Mouse (Mus musculus) heart, postnatal 14 days (tissue): ENCODE results near the gene Gusb. TPM values are rescaled to one million over a fixed set of nuclear protein-coding genes. Genes with fewer than 3 reads are reported as not detected.
"Not testable (repeated sequence)": the region's sequence is repeated elsewhere in the genome, so short reads cannot be mapped to it uniquely, and the experiment has no call there.

Experiments
- DNase-seq, 2 experiments: peaks; one replicate each; pipeline ENCODE4 v3.0.0; 2021 to 2022
- intact Hi-C: fragments of 180-260 bp; cut with DNase I; formaldehyde crosslinking; loops from one replicate; pipeline ENCODE4 v1.15.1; 2025
- long read RNA-seq, 2 experiments: library from polyadenylated mRNA; stranded (forward); transcript quantifications; one replicate each; pipeline ENCODE4 v2.0.0; 2021
- total RNA-seq, 2 experiments: library from RNA; stranded (reverse); gene quantifications; 2 replicates each; pipeline ENCODE4 v1.2.3; 2021

Gusb gene
- total RNA-seq: 10 to 100 TPM; 18.5 to 19.0 TPM
- long read RNA-seq, experiment 1, transcript Gusb-201 (12 exons, 2,687 nt): major isoform, 34 of 42 reads
- long read RNA-seq, experiment 1, partial matches to known transcripts: 2 of 42 reads
- long read RNA-seq, experiment 1, other reads (novel, unspliced or antisense): 5 of 42 reads
- long read RNA-seq, experiment 2, transcript Gusb-201 (12 exons, 2,687 nt): major isoform, 44 of 51 reads
- long read RNA-seq, experiment 2, partial matches to known transcripts: 2 of 51 reads
- long read RNA-seq, experiment 2, other reads (novel, unspliced or antisense): 1 of 51 reads

GRCm38 (mm10) chr5:130002301-130003146, at the start of gene Gusb:
Gene Gusb, minus strand, starts transcription at chr5:130003049.
- peak; percentile 83 to 86 for DNase-seq
- intact Hi-C loops: no loop called here

GRCm38 (mm10) chr5:130052510-130052909, 49.7 kb upstream of the Gusb start:
- intact Hi-C loops: no loop called here

GRCm38 (mm10) chr5:130051073-130051860, 48.4 kb upstream of the Gusb start:
- intact Hi-C loops: no loop called here

More at GRCm38 (mm10) chr5:130052510-130052909, 49.7 kb upstream of the Gusb start:
- peak; percentile 31 to 37 for DNase-seq

GRCm38 (mm10) chr5:130050416-130050815, 47.6 kb upstream of the Gusb start:
- no peak for DNase-seq
- intact Hi-C loops: no loop called here

More at GRCm38 (mm10) chr5:130051073-130051860, 48.4 kb upstream of the Gusb start:
- DNase-seq: no peak

GRCm38 (mm10) chr5:130048786-130049520, 46.1 kb upstream of the Gusb start:
- intact Hi-C loops: no loop called here
- DNase-seq: peak; percentile 56 to 60

GRCm38 (mm10) chr5:130047013-130047412, 44.2 kb upstream of the Gusb start:
- intact Hi-C loops: no loop called here
- no peak for DNase-seq

- intact Hi-C loops: loop anchor here (1.0 kb wide), 1 partner anchor 33 kb away; no protein-coding TSS in a partner anchor
- DNase-seq: peak in 1 of 2 experiments; percentile 32
These were observed 43.7 kb upstream of the Gusb start for GRCm38 (mm10) chr5:130046589-130046988.

GRCm38 (mm10) chr5:130046100-130046499, 43.3 kb upstream of the Gusb start:
- intact Hi-C loops: loop anchor here (1.0 kb wide), 1 partner anchor 33 kb away; no protein-coding TSS in a partner anchor

GRCm38 (mm10) chr5:130044201-130044695, 41.4 kb upstream of the Gusb start:
- intact Hi-C loops: loop anchor here (1.0 kb wide), 1 partner anchor 95 kb away; no protein-coding TSS in a partner anchor
- peak; percentile 58 to 75 for DNase-seq

More at GRCm38 (mm10) chr5:130046100-130046499, 43.3 kb upstream of the Gusb start:
- DNase-seq: no peak

GRCm38 (mm10) chr5:130043741-130044140, 40.9 kb upstream of the Gusb start:
- DNase-seq: no peak
- intact Hi-C loops: loop anchor here (1.0 kb wide), 1 partner anchor 96 kb away; no protein-coding TSS in a partner anchor

GRCm38 (mm10) chr5:130041262-130041661, 38.4 kb upstream of the Gusb start:
- intact Hi-C loops: no loop called here
- no peak for DNase-seq

- intact Hi-C loops: no loop called here
- no peak for DNase-seq
These were observed 37.9 kb upstream of the Gusb start for GRCm38 (mm10) chr5:130040797-130041196.

- peak; percentile 74 to 78 for DNase-seq
- intact Hi-C loops: loop anchor here (2.0 kb wide), 2 partner anchors 15 to 39 kb away; no protein-coding TSS in a partner anchor
These were observed 35.1 kb upstream of the Gusb start for GRCm38 (mm10) chr5:130037752-130038455.

- intact Hi-C loops: loop anchor here (2.0 kb wide), 1 partner anchor 37 kb away; no protein-coding TSS in a partner anchor
These were observed 33.5 kb upstream of the Gusb start for GRCm38 (mm10) chr5:130036300-130036699.

GRCm38 (mm10) chr5:130033869-130034268, 31.0 kb upstream of the Gusb start:
- intact Hi-C loops: no loop called here
- DNase-seq: no peak

More at GRCm38 (mm10) chr5:130036300-130036699, 33.5 kb upstream of the Gusb start:
- DNase-seq: not testable (repeated sequence)

GRCm38 (mm10) chr5:130031410-130032390, 28.9 kb upstream of the Gusb start:
- no peak for DNase-seq
- intact Hi-C loops: no loop called here
